Mouse (Mus musculus) layer of hippocampus, adult 11-12 months (tissue): ENCODE data around the gene Bglap.
"Not testable (repeated sequence)": the region's sequence is repeated elsewhere in the genome, so short reads cannot be mapped to it uniquely, and the experiment has no call there.

Experiments used
- DNase-seq: peaks from one replicate; pipeline ENCODE4 v3.0.0; 2022; ENCODE audit warnings: low spot score

The Bglap gene

DNA sequence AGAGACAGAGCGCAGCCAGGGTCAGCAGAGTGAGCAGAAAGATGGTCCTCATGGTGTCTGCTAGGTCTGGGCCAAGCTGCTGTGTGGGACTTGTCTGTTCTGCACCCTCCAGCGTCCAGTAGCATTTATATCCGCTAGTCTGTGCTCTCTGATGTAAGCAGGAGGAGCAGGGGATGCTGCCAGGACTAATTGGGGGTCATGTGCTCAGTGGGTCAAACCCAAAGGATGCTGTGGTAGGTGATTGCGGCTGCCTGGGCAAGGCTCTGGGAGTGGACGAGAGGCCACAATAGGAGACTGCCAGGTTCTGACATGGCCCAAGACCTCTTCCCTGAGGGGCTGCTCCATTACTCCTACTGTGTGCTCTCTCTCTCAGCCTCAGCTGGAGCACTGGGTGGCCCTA lies at the start of gene Bglap:
Gene Bglap, minus strand, starts transcription at position 101 of the 400 bp plus-strand sequence.
- no peak for DNase-seq

- not testable (repeated sequence) for DNase-seq
Observed at GRCm38 (mm10) chr3:88428639-88429038, 44.4 kb upstream of the Bglap start.

DNA sequence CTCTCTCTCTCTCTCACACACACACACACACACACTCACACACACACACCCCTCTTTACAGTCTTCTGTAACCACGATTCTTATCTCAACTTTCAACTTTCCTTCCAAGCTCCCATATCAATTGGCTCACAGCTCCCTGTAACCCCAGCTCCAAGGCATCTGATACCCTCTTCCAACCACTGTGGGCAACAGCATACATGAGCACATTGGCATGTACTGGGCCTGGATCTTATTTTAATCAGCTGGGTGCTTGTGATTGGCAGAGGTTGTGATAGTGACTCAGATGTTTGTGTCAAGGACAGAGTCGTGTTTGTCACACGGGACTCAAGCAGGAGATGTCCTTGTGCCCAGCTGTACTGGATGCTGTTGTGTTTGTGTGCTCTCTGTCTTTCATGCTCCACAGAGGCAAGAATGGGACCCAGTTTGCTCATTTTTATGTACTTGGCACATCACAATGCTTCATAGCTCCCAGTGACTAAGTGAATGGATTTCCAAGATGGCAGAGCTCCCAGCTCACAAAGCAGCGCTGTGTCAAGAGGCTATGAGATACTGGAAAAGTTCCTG lies 43.2 kb upstream of the Bglap start:
- DNase-seq: no peak

- no peak for DNase-seq
Observed at GRCm38 (mm10) chr3:88425708-88426420, 41.6 kb upstream of the Bglap start.

DNA sequence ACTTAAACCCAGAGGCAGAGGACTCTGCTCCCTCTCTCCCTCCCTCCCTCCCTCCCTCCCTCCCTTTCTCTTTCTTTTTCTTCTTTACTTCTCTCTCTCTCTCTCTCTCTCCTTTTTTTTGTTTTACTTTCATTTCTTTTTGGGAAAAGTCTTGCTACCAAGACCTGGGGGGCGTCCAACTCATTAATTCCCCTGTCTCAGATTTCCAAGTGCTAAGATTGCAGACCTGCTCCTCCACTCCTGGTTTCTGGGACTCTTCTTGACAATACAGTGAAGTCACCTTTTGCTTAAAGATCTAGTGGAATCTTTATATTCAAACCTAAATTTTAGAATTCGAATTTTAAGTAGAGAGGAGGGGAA lies 41.0 kb upstream of the Bglap start:
- no peak for DNase-seq

DNA sequence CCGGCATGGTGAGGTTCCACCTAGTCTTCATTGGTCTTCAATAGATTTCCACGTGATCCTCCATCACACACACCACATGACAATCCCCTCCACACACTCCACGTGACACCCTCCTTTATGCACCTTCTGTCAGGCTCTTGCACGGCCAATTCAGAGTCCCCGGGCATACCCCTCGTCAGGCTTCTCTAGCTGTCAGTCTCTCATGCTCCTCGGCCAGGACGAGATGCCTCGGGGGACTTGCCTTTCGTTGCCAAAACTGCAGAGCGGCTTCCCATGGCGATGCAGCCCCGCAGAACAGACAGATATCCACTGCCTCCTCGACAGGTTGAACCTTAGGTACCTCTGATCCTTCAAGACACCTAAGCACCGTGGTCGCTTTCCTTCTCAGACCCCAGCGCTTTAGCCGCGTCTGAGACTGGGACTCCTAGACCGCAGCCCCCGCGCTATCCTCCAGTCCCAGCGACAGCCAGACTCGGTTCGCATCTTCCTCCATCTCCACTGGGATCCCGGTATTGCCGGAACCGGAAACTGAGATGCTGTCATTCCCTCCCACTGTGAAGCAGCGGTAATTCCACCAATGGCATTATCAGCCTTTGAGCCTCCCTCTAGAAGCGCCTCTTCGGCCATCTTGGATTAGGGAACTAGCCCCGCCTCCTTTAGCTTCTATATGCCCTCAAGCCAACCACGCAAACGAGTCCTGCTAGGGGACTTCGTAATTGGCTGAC lies 40.5 kb upstream of the Bglap start, which contains the start of gene Slc25a44:
Gene Slc25a44, minus strand, starts transcription at position 535 of the 725 bp plus-strand sequence.
- peak; percentile 96 for DNase-seq

GRCm38 (mm10) chr3:88422020-88422720 lies 37.9 kb upstream of the Bglap start:
- DNase-seq: no peak

GRCm38 (mm10) chr3:88420771-88421170 lies 36.5 kb upstream of the Bglap start:
- DNase-seq: no peak

DNA sequence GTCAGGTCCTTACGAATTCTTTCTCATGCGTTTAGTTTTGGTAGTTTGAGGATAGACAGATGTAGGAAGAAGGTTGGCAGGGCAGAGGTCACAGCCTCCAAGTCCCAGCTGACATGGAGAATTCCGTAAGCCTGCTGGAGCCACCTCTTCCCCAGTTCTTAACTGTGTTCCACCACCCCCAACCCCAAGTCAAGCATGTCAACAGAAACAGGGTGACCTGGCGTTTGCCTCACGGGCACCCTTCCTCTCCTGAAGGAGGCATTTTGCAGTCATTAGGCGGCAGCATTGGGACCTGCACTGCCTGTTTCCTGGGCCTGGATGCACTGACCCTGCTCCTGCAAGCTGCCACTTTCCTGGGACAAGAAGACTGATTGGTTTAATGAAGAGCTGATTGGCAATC lies 33.8 kb upstream of the Bglap start:
- no peak for DNase-seq

GRCm38 (mm10) chr3:88415668-88416067 lies 31.4 kb upstream of the Bglap start:
- no peak for DNase-seq

- no peak for DNase-seq
Observed at GRCm38 (mm10) chr3:88412636-88413035, 28.4 kb upstream of the Bglap start.

GRCm38 (mm10) chr3:88411681-88412080 lies 27.4 kb upstream of the Bglap start:
- no peak for DNase-seq

DNA sequence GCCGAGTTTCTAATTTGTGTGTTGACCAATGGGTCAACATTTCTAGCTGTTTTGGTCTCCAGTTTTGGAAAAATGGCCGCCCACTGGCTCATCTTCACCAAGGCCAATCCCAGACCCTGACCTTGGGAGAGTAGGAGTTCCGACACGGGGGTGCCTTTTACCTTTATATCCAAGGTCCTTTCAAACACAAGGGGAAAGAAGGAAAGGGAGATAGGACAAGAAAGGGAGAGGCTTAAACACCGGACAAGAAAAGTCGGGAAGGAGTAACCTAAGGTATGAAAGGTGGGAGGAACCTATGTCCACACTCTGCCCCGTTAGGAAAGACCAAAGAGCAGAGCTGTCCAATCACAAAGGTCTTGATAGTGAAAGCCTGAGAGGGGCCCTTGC lies 26.4 kb upstream of the Bglap start:
- DNase-seq: no peak

DNA sequence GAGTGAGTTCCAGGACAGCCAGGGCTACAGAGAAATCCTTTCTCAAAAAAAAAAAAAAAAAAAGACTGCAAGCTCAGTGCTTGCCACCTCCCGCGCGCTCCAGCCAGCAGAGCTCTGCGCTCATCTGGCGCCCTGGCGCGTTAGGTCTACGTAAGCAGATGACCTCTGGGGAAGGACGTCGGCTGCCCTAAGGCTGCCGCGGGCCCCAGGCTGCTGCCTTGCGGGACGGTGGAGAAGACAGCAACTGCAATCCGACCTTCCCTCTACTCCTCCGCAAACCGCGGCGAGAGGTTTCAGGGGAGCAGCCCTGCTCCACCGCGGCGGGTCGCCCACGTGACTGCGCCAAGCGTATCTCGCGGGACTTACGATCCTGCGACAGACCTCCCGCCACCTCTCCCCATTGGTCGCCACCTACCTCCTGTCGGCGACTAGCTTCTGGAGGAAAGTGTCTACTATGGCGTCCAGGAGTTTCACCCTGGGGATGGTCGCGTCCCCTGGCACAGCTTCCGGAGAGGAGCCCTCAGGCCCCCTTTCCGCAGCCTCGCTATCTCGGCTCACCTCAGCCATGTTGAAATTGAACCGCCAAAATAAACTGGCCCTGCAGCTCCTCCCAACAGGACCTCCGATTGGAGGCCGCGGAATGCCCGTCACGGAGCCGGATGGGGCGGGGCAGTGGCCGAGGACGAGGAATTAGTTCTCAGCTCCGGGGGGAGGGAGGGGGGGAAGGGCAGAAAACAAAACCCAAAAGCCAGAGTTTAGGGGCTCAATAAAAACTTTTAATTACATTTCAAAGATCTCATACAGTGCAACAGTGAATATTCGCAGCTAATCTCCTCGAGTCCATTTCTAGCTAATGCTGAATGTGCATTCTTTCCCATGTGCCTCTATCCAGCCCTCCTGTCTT lies 25.7 kb upstream of the Bglap start, which contains the start of gene Pmf1:
Gene Pmf1, minus strand, starts transcription at position 591 of the 904 bp plus-strand sequence.
- DNase-seq: peak; percentile 90

DNA sequence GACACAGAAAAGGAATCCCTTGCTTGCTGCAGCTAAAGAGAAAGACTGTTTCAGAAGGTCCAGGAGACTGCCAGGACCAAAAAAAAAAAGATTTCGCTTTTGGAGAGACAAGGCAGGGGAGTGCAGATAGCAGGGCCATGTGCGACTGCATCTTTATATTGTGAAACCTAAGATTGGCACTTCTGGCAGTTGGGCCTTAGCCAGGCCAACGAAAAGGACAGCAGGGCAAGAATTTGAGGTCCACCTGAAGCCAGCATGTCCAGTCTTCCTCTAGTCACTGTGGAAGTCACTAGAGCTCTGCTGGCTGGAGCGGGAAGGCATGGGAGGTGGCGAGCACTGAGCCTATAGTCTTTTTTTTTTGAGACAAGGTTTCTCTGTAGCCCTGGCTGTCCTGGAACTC lies 24.7 kb upstream of the Bglap start:
- no peak for DNase-seq

DNA sequence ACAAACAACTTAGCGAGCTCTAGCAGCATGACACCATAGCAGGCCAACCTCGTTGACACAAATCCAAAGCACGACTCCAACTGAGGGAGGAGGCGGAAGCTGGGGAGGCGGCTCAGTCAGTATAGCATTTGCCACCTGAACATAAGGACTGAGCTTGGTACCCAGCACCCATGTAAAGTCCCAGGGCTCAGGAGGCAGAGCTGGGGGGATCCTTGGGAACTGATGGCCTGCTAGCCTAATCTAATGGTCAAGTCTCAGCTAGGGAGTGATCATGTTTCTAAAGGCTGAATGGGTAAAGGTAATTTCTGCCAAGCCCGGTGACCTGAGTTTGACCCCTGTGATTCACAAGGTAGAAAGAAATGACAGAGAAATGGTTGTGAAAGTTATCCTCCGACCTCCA lies 23.3 kb upstream of the Bglap start:
- DNase-seq: no peak

GRCm38 (mm10) chr3:88407090-88407489 lies 22.8 kb upstream of the Bglap start:
- DNase-seq: peak; percentile 74

DNA sequence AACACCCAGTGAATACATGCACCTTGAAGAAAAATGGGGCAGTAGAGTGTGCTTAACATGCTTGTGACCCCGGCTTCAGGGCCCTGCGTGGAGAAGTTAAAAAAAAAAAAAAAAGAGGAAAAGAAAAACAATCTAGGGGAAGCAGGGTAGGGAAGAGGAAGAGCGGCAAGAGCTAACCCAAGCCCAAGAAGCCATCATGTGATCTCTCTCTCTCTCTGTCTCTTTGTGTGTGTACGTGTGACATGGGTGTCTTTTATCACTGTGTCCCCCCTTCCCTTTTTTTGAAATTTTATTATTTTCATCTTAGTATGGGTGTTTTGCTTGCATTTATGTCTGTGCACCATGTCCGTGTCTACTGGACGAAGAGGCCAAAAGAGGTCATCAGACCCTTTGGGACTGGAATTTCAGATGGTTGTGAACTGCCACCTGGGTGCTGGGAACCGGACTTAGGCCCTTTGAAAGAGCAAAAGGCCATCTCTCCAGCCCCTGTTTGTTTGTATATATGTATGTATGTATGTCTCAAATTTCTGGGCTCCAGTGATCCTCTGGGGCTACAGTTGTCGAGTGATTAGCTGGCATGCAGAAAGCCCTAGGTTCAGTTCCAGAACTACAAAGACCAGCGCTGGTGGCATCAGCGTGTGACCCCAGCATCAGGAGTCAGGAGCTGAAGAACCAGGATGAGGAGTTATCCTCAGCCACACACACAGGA lies 19.4 kb upstream of the Bglap start:
- DNase-seq: no peak

- no peak for DNase-seq
Observed at GRCm38 (mm10) chr3:88398666-88399065, 14.4 kb upstream of the Bglap start.

DNA sequence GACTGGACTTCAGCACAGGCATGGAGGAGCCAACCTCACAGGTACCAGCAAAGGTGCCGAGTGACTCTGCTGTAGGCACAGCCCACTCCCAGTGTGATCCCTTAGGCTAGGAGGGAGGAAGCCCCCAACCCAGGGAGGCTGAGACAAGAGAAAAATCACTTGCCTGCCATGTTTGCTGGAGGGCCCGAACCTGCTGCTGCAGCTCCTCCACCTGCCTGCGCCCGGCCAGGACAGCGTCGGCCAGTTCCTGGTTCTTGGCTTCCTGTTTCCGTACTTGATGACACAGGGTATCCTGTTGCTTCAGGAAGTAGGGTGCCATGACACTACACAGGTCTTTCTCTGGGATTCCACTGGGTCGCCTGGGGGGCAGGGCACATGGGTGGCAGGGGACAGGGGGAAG lies 11.5 kb upstream of the Bglap start:
- no peak for DNase-seq

- DNase-seq: no peak
Observed at GRCm38 (mm10) chr3:88395288-88395687, 11.0 kb upstream of the Bglap start.
